Mouse (Mus musculus) brain, embryonic 14.5 days (tissue): ENCODE measurements at regions not wholly inside any gene's neighbourhood (a gene's known extent, or its start where the extent isn't known, plus 50 kb on each side); places are given as distances from the start of the nearest gene placed in this dataset.

Source experiments
- DNase-seq: peaks from one replicate; pipeline ENCODE4 v3.0.0-alpha.2; 2011; ENCODE audit warnings: low read depth
- CTCF ChIP-seq: fragments of 200-500 bp; IDR thresholded peaks from 2 replicates; pipeline ENCODE4 v1.5.1; 2012; ENCODE audit warnings: inconsistent platforms, mild to moderate bottlenecking, moderate library complexity, borderline replicate concordance; ENCODE audit not compliant: insufficient read depth, insufficient read length; ENCODE audit errors: extremely low read depth
- POLR2A ChIP-seq: fragments of 200-500 bp; IDR thresholded peaks from 2 replicates; pipeline ENCODE4 v1.6.1; 2012; ENCODE audit warnings: mild to moderate bottlenecking, inconsistent platforms, borderline replicate concordance; ENCODE audit not compliant: poor library complexity, insufficient read depth, insufficient read length, severe bottlenecking; ENCODE audit errors: extremely low read depth

DNA sequence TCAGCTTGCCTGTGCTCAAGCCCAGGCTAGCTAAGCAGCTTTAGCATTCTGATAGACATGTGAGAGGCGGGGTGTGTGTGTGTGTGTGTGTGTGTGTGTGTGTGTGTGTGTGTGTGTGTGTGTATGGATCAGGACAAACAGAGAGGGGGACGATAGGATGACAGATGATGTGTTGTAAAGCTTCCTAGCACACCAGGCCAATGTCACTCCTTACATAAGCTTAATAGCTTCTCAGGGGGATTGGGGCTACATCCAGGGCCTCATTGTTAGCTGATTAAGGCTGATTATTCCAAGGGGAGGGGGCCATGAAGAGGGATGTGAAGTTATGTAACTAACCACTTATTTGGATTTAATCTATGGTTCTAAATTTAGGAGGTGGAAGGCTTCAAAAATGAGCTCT is 76.9 kb downstream of the Lsm3 start:
- no peak for DNase-seq
- TF ChIP-seq CTCF (no peak), POLR2A (no peak)

DNA sequence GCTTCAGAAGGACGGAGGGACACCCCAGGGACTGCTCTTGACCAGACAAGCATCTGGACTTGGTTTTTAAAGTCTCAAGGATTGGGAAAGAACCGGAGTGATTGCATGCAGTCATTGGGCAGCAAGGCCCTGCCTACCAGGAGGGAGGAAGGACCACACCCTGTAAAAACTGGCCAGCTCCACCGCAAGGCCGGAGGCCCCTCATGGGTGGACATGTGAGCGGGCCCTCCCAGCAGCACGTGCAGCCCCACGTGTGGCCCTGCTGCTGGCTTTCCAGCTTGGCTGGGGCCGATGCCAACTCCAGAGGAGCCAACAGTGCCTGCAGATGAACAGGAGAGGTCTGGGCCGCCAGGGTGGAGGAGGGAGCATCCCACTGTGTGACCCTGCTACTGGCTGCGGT is 83.2 kb downstream of the Lsm3 start:
- TF ChIP-seq CTCF (no peak), POLR2A (no peak)
- peak; percentile 36 for DNase-seq

DNA sequence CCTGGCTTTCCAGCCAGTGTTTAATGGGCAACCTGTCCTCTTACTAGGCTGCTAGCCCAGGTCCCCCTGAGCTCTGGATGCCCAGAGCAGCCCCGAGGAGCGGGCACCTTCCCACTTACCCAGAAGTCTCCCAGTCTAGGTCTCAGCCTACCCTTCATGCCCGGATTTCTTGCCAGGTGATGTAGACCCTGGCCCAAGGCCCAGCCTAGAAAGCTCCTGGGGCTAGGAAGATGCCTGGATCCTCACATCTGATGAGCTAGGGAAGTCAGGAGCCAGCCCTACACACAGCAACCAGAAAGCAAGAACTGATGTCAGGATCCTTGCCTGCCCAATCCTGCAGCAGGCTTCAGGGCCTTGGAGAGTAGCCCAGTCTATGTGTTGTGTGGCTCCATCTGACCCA is 83.7 kb upstream of the Slc6a6 start:
- no peak for TF ChIP-seq CTCF
- no peak for TF ChIP-seq POLR2A
- DNase-seq = no peak

DNA sequence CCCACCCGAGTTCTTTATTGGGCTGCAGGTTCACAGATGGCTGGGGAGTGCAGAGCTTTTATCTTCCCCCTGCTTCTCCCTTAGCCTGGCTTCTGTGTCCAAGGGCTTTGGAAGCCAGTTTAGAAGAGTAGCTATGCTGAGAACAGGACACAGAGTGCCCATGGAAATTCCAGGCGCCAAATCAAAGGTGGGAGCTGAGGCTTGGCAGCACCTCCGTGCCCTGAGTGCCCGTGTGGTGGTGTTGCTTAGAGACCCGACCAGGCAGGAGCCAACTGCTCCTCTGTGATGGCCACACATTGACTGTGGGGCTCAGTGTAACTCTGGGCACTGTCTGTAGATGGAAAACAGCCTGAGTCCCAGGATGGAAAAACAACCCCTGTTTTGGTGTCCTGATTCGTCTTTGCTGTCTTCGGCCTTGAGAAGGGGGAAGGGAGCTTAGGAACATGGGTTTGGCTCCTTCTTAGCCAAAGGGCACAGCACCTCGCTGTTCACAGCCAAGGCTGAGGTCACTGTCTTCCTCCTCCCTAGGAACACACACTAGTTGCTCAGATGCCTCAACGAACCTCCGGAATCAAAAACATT is 77.1 kb upstream of the Slc6a6 start:
- DNase-seq = no peak
- TF ChIP-seq POLR2A = no peak
- TF ChIP-seq CTCF = no peak

DNA sequence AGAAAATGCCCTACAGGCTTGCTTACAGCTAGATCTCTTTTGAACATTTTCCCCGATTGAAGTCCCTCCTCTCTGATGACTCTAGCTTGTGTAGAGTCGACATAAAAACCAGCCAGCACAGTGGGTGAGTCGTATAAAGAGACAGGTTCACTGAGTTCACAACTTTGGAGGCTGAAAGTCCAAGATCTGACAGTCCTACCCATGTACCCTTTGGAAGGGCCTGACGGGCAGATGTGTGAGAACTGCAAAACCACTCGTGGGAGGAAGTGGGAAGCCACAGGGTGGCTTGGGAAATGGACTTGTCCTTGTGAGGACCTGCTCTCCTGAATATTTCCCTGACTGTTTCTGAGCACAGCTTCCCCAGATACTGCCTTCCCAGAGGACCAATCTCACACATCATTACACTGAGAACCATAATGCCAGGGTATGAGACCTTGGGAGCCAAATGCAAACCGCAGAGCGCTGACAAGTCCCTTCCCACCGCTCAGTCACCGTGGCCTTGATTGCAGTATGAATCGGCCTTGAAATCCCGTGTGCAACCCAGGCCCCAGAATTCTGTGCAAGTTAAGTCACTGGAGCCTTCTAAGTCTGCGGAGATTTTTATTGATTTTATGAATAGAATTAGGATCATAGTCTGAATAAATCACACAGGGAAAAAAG is 76.1 kb upstream of the Slc6a6 start:
- peak; percentile 17 for DNase-seq
- TF ChIP-seq POLR2A (no peak), CTCF (no peak)

DNA sequence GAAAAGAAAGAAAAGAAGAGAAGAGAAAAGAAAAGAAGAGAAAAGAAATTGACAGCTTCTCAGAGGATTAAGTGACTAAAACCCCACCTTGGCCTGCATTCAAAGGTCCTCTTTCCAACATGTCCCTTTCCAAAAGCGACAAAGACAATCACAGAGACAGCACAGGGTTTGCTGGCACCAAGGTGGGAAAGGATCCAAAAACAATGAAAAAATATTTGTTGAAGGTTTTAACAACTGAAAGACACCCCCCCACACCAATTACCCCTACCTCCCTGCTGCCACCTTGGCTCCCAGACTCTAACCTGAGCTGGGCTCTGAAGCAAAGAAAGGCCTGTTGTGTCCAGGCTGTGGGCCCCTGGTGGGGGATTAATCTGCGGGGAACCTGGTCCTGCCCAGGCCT is 74.2 kb upstream of the Slc6a6 start:
- peak; percentile 51 for DNase-seq
- TF ChIP-seq POLR2A (no peak), CTCF (no peak)

DNA sequence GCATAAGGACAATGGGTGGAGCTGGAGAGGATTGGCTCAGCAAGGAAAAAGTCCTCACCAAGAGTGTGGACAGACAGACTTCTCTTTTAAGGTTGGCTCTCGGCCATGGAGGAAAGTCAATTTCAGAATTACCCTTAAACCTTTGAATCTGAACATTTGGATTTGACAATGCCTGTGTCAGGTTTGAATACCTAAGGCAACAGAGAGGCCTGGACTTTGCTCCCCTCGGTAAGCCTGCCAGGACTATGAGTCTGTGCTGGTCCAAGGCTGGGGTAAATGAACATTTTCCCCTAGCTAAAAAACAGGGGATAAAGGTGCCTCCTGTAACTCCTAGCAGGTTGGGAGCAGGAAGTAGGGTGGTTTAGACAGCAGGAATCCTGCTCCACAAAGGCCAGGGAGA is 68.8 kb upstream of the Slc6a6 start:
- TF ChIP-seq POLR2A = no peak
- no peak for DNase-seq

DNA sequence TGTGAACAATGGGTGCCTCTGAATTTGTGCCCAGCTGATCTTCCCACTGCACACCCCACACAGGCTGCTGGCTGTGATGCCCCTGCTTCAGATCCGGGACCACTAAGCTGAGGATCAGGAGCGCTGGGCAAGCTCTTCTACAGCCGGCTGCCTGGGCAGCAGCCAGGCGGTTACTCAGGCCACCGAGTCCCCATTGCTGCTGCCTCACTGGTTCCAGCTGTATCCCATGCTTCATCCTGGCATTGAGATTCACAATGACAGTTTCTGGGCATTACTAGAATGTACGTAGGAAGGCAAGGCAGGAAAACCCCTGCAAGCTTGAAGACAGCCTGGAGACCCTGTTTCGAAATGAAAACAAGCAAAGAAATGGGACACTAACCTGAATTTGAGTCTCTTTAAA is 67.3 kb upstream of the Slc6a6 start:
- no peak for TF ChIP-seq POLR2A
- no peak for TF ChIP-seq CTCF
- DNase-seq = peak; percentile 89

DNA sequence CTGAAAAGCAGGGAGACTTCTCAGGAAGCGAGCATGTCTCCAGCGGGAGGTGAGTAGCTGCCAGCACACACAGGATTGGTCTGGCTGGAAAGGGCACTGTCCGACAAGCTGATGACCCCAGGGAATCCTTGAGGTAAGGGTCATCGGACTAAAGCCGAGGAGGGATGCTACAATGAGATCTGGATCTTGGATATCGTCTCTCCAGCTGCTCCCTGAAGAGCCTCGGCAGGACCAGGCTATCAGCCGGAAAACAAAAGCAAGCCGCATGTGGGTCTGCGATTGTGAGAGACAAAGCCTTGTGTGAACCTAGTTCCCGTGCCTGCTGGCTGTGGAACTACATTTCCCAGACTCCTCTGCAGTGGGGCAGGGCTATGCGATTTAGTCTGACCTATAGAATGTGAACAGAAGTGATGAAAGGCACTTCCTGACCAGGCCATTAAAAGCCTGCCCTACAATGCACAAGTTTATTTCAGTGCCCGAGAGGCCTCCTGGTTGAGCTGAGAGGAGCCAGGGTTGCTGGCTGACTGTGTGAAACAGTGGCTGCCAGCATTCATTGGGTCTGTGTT is 66.7 kb upstream of the Slc6a6 start:
- DNase-seq = peak; percentile 97
- TF ChIP-seq CTCF (no peak), POLR2A (no peak)

DNA sequence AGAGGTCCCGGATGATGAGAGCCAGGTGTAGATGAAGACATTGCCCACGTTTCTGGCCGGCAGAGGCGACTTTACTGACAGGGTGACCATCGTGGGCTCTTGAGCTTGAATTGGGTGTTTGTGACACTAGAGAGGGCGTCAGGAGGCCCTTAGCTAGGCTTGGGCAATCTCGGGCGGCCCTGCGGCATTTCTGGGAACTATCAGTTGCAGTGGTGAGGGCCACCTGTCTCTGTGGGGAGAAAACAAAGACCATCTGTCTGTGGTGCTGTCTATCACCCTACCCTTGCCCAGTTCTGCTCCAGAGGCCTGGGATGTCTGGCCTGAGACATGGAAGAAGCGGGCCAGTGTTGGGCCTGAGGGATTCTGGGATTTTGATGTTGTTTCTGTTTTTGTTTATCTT is 66.2 kb upstream of the Slc6a6 start:
- peak; percentile 18 for DNase-seq
- no peak for TF ChIP-seq CTCF
- TF ChIP-seq POLR2A = no peak

DNA sequence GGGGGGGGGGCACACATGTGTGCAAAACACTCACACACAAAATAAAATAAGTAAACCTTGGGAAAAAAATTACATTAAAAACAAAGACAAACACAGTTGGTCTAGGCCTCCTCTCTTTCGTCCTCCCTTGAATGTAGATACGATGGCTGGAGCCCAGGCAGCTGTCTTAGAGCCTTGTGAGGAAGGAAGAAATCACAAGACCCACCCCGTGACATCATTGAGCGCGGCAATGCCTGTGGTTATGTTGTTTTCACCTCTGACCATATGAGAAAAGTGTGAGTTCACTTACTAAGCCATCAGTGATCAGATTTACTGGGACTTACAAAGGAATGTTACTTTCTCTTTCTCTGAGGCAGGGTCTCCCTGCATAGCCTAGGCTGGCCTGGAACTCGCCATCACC is 64.8 kb upstream of the Slc6a6 start:
- TF ChIP-seq POLR2A (no peak), CTCF (no peak)

More for the DNA sequence above, 64.8 kb upstream of the Slc6a6 start:
- no peak for DNase-seq
